Mouse (Mus musculus) right cerebral cortex, adult 18-20 months (tissue): ENCODE data around the gene Acer2.
A peak's percentile ranks its signal among the peaks of the same experiment; 100 is the strongest.

Experiments used
- DNase-seq: peaks from one replicate; pipeline ENCODE4 v3.0.0; 2022; ENCODE audit warnings: mixed read lengths

Acer2 gene

GRCm38 (mm10) chr4:86897411-86897810, 23.2 kb downstream of the Acer2 start:
- DNase-seq = no peak

- no peak for DNase-seq
These were observed 24.7 kb downstream of the Acer2 start for GRCm38 (mm10) chr4:86898791-86899474.

DNA sequence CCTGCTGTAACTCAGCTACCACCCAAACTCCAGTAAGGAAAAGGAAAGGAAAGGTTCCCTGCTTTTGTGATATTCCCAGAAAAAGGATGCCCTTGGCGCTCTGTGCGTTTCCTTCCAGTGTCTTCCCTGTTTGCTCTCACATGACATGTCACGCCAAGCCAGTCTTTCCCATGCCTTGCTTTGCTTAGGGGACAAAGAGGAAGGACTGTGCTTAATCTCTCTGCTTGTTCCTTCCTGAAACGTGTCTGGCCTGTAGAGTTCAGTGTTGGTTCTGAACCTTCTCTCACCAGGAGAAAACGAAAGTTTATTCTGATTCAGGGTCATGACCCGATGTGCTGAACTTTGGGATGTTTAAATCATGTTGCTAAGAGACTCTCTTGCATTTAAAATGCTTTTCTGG, 28.2 kb downstream of the Acer2 start:
- no peak for DNase-seq

DNA sequence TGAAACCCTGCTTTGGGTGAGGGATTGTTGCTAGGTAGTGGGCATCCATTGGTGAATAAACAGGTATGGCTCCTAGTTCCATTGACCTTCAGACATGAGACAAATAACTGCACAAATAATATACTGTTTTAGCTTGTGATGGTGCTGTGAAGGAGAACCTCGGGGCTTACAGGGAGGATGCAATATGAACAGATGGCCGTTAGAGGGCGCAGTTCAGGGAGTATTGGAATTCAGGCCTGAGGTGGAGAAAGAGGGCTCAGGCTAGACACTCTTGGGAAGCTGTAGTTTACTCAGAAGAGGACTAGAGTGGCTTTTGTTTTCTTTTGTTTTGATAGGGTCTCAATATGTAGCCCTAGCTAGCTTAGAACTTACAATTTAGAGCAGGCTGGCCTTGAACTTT, 30.8 kb downstream of the Acer2 start:
- no peak for DNase-seq

GRCm38 (mm10) chr4:86905869-86906268, 31.7 kb downstream of the Acer2 start:
- no peak for DNase-seq

DNA sequence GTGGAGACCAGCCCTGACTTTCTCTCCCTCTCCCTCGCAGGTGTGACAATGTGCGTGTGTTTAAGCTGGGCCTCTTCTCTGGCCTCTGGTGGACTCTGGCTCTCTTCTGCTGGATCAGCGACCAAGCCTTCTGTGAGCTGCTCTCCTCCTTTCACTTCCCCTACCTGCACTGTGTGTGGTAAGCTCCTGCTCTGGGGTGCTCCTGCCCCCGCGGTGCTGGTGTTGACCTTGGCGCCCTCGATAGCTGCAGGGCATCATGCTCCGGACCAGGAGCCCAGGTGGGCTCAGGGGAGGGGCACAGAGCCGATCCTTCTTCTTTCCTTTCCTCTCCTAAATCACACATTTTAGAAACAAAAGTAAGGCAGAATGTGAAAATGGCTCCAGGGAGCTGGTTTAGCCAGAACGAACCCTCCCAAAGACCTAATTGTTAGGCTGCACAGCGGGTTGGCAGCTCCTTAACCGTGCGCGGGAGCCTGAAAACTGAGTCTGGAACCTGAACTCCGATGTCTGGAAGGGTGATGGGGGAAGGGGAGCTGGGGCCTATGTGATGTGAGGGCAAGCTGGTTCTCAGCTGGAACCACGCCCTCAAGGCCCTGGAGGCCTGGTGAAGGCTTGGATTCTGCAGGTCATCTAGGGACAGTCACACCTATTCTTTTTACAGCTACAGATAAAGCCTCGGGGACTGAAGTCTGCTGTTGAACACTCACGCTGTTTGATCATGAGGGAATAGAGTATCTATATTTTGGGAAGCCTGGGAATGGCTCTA, 37.6 kb downstream of the Acer2 start:
- DNase-seq = no peak

DNA sequence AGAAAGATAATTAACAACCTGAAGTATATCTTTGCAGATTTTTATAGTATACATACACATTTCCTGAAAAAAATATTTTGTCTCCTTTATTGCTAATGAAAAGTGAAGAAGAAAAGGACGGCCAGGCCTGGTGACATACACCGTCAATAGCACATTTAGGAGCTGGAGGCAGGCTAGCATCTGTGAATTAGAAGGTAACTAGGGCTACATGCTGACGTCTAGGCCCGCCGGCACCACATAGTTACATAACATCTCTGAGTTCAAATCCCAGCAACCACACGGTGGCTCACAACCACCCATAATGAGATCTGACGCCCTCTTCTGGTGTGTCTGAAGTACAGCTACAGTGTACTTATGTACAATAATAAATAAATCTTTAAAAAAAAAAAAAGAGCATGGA, 38.6 kb downstream of the Acer2 start:
- no peak for DNase-seq

GRCm38 (mm10) chr4:86916062-86916461, 41.9 kb downstream of the Acer2 start:
- no peak for DNase-seq

- DNase-seq = peak; percentile 14
These were observed 49.4 kb downstream of the Acer2 start for GRCm38 (mm10) chr4:86923476-86924055.

GRCm38 (mm10) chr4:86924804-86925458, 50.7 kb downstream of the Acer2 start:
- DNase-seq = peak; percentile 66

DNA sequence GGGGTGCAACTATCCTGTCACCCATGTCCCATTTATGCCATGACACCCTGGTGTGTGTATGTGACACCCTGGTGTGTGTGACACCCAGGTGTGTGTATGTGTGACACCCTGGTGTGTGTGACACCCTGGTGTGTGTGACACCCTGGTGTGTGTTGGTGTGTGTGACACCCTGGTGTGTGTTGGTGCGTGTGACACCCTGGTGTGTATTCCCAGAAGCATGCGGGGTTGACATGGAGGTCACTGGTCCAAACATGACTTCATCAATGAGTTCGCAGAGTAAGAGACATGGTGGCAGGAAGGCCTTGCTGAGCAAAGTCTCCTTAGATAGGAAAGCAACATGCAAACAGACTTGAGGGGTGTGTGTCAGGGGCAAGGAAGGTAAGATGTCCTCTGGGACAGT, 52.8 kb downstream of the Acer2 start:
- no peak for DNase-seq

- DNase-seq = no peak
These were observed 56.0 kb downstream of the Acer2 start for GRCm38 (mm10) chr4:86930101-86930635.

- DNase-seq = peak; percentile 43
These were observed 56.6 kb downstream of the Acer2 start for GRCm38 (mm10) chr4:86930636-86931456.

DNA sequence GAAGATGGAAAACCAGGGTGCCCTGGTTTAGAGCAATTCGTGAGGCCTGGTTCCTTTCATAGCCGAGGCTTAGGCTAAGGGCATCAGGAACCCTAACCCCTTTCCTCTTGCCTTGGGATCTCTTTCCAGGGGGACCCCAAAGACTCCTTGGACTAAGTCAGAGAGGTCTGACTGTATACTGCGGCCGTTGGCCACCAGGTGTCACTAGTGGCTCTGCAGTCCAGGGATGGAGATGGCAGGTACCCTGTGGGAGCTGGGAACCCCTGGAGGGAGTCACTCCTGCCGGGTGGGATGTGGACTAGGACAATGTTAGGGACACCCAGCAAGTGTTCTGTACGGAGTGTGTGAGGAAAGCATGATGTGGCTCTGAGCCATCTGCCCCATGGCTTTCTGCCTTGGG, 58.8 kb downstream of the Acer2 start:
- DNase-seq = no peak

DNA sequence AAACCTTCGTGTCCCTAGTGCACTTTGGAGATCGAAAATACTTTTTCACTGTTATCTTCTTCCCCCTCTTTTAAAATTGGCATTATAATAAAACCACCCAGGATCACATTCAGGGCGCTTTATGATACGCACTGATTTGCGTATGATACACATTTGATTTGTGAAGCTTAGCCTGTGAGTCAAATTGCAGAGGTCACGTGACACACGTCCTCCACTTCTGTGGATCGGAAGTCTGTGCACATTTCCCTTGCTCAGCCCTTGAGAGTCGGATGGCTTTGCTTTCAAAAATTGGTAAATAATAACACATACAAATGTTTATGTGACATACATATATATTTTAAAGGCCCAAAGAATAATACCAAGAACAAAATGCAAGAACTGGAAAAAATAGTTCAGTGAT, 62.0 kb downstream of the Acer2 start:
- no peak for DNase-seq

DNA sequence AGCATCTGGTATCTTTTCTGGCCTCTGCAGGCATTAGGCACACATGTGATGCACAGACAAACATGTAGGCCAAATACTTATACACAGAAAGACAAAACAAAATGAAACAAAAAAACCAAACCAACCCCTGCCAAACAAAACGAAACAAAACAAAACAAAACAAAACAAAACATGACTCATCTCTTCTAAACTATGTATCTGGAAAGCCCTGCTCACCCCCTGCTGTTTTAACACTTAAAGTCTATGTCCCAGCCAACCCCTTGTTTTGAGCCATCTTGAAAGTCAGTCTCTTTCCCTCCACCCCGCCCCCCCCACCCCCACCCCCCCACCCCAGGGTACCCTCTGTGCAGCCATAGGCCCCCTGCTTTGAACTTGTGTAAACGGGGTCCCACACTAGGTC, 62.5 kb downstream of the Acer2 start:
- no peak for DNase-seq

DNA sequence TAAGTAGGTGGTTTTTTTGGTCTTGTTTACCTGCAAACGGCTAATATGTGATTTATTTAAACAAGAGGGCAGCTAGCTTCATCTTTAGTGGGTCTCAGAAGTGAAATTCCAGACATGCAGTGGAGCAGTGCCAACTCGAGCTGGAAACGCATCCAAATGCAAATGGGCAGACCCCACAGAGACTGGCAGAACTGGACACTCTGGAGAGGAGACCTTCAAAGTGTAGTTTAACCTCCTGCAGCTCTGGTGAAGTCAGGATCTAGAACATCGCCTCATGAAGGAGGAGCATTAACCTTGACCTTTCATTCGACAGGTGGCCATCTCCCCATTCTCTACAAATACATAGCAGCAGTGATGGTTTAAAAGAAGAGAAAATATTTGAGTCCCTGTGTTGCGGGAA, 68.5 kb downstream of the Acer2 start:
- DNase-seq = no peak

DNA sequence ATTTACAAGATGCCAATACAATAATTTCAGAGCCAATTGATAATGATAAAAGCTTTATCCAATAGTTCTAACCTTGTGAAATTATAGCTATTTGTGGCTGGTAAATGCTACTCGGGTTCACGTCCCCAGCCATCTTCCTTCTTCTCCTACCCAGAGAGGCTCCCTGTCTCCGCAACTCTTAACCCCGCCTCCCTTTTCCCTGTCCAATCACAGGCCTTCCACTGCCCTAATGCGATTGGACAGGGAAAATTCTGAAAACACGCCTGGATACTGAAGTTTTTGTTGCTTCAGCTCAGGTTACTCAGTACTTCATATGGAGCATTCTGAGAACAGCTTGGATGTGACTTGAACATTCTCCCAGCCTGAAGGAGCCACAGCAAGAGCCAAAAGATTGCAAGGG, 69.1 kb downstream of the Acer2 start:
- no peak for DNase-seq

GRCm38 (mm10) chr4:86948794-86949193, 74.6 kb downstream of the Acer2 start:
- no peak for DNase-seq

- peak; percentile 48 for DNase-seq
These were observed 79.3 kb downstream of the Acer2 start for GRCm38 (mm10) chr4:86953519-86953918.

- no peak for DNase-seq
These were observed 81.3 kb downstream of the Acer2 start for GRCm38 (mm10) chr4:86955448-86955847.
